Mouse (Mus musculus) cerebellum, postnatal 14 days (tissue): Measurements from ENCODE around the gene Fkrp.

ENCODE experiments used
- DNase-seq, 2 experiments: peaks; one replicate each; pipeline ENCODE4 v3.0.0; 2021; ENCODE audit warnings: mixed read lengths in 2 of 2

Gene Fkrp

DNA sequence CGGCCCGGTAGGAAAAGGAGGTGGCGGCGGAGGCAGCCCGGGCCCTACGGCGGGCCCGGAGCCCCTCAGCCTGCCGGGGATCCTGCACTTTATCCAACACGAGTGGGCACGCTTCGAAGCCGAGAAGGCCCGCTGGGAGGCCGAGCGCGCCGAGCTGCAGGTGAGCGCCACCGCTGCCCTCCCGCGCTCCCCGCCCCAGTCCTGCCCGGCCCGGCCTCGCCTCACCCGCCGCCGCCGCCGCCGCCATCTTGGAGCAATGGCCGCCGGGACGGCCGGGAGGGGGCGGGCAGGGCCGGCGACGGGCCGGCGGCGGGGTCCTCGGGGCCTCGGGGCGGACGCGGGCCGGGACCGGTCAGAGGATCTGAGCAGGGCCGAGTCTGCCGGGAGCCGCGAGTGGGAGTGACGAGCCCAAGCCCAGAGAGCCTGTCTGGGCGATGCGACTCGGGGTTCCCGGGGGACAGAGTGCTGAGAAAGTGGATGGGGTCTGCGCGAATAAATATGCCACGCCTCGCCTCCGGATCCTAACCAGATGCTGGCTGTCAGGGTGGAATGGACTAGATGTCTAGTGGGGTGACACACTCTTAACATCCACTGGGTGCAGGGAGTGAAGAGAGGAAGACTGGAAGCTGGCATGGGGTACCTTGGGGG, at the start of gene Fkrp:
TSS of gene Fkrp (minus strand) at position 258 of the 648 bp plus-strand sequence.
- DNase-seq: peak; percentile 73 to 78

DNA sequence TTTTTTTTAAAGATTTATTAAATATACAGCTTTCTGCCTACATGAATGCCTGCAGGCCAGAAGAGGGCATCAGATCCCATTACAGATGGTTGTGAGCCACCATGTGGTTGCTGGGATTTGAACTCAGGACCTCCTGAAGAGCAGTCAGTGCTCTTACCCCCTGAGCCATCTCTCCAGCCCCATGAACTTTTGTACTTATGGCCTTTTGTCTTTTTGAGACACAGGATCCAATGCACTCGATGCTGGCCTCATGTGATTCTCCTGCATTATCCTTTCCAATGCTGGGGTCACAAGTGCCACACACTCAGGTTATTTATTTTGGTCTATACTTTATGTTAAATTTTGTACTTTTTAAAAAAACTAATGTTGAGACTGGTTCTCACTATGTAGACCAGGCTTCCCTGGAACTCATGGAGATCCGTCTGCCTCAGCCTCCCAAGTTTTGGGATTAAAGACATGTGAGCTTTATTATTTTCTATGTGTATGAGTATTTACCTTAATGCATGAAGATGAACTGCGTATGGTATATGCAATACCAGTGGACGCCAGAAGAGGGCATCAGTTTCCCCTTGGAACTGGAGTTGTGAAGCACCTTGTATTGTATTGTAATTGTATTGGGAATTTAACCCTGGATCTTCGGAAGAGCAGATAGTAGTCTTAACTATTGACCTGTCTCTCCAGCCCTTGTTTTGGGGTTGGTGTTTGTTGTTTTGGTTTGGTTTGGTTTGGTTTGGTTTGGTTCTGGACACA, 43.5 kb upstream of the Fkrp start:
- DNase-seq: peak; percentile 78 to 87

DNA sequence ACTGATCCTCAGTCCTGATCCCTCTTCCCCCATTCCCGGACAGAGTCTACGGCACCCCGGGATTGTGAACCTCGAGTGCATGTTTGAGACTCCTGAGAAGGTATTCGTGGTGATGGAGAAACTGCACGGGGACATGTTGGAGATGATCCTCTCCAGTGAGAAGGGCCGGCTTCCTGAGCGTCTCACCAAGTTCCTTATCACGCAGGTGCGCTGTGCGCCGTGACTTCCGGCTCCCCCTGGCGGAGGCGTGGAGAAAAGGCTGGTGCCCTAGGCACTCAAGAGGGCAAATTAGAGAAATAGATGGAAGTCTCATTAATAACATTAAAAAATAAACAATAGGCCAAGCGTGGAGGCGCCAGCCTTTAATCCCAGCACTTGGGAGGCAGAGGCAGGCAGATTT, 41.8 kb upstream of the Fkrp start:
- peak; percentile 72 to 76 for DNase-seq

DNA sequence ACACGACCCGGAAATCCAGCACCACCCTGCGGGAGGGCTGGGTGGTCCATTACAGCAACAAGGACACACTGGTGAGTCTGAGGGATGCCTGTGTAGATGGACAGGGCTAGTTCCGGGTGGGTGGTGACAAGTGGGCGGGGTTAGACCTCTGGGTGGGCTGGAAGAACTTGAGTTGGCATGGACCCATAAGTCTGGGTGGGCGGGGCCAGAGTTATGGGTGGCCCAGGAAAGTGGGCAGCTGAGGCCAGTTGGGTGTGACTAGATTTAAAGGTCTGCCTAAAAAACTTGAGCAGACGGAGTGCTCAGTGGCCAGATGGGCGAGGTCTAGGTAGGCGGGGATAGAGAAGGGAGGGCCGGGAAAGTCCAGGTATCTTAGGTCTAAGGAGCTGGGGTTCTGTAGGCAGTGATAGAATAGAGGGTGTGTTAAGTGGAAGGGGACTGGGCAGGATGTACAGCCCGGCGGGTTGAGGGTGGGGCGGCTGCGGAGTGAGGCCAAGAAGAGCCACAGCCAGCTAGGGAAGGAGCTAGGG, 36.8 kb upstream of the Fkrp start:
- DNase-seq: no peak

DNA sequence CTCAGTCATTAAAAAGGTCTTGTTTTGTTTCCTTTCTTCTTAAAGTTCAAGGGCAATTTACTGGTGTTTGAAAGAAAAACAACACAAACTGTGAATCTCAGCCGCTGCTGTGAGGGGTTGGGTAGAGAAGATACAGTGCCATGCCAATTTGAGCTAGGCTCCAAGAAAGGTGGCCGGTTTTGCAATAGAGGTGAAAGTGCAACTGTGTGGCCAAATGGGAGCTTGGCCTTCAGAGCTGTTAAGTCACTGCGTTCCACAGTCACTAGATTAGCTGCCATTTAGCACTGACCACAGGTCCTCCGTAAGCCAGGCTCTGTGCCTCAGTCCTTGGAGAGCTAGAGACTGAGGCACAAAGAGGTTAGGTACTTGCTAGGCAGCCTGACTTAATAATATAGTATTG, 35.1 kb upstream of the Fkrp start:
- DNase-seq: no peak

DNA sequence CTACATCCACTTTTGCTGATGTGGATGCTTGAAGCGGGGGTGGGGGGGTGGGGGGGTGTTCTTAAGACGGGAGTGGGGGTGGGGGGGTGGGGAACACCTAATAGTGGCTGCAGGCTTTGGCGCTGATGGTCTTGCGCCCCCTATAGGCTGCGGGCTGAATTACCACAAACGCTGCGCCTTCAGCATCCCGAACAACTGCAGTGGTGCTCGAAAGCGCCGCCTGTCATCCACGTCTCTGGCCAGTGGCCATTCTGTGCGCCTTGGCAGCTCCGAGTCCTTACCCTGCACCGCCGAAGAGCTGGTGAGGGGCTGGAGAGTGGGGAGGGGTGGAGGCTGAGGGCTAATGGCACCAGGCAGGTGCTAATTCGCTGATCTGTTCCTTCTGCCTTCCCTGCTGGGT, 32.0 kb upstream of the Fkrp start:
- DNase-seq: peak; percentile 81 to 89

DNA sequence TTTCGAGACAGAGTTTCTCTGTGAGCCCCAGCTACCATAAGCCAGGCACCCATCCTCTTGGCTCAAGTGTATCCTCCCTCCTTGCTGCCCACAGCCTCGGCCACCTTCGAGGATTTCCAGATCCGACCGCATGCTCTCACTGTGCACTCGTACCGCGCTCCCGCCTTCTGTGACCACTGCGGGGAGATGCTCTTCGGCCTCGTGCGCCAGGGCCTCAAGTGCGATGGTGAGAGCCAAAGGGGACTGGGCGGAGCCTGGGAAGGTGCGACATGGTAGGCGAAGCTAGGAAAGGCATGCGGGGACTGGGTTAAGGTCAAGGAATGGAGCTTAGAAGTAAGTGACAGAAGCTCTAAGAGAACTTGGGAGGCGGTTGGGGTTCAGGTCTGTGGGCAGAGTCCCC, 31.0 kb upstream of the Fkrp start:
- no peak for DNase-seq

DNA sequence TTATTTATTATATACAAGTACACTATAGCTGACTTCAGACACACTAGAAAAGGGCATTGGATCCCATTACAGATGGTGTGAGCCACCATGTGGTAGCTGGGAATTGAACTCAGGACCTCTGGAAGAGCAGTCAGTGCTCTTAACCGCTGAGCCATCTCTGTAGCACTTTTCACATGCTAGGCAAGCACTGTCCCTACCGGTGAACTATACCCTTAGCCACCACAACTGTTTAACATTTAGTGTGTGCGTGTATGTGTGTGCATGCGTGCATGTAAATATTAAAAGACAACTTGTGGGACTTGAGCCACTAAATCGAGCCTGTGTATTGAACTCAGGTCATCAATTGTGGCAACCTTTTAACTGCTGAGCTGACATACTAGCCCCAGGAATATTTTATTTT, 30.2 kb upstream of the Fkrp start:
- no peak for DNase-seq

DNA sequence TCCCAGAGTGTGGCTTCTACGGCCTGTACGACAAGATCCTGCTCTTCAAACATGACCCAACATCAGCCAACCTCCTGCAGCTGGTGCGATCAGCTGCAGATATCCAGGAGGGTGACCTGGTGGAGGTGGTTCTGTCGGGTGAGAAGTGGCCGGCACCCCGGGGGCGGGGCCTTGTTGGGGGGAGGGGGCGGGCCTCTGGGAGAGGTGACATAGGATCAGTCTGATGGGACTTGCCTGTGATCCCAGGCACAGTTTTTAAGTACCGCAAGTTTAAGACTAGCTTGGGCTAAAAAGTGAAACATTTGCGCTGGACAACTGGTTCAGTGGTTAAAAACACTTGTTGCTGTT, 29.3 kb upstream of the Fkrp start:
- DNase-seq: no peak

DNA sequence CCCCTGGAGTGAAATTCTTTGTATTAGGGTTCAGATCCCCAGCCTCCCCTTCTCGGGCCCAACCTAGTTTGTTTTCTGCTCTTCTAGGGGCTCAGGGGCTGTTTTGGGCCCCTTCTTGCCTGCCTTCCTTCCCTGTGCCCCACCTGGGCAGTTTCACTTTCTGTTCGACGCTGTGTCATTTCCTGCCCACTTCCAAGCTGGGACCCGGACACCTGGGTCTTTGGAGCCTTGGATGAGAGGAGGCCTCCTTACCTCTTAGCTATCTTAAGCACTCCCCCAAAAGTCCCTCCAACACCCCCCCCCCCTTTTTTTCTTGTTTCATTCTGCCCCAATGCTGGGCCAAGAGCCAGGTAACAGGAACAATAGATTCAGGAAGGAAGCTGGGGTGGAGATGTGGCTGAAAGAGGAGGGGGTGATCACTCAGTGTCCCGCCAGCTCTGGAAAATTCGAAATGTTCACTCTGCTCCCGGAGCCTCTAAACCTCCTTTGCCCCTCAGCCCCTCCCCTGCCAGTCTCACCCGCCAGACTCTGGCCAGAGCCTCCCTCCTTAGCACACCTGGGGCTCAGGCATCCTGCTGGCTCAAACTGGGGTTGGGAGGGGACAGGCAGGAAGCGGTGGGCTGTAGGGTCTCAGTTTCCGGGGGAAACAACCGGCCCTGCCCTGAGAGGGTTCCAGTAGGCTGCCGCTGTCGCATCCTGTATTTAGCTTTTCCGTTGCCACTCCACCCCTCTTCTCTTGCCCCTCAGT, 28.7 kb upstream of the Fkrp start:
- DNase-seq: no peak

DNA sequence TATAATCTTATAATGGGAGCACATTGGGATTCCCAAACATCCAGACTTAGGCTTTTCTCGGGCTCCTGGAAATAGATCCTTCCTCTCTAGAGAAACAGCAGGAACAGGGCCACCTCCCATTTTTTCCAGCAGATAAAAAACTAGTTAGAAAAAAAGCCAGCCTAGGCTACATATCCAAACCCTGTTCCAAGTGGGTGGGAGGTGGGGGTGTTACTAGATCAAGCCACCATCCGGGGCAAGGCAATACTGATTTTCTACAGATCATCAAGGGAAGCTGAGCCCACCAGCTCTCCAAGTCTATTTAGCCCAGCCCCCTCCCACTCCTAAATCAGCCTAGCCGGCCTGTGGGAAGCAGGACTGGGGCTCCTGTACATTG, 28.2 kb upstream of the Fkrp start:
- no peak for DNase-seq

DNA sequence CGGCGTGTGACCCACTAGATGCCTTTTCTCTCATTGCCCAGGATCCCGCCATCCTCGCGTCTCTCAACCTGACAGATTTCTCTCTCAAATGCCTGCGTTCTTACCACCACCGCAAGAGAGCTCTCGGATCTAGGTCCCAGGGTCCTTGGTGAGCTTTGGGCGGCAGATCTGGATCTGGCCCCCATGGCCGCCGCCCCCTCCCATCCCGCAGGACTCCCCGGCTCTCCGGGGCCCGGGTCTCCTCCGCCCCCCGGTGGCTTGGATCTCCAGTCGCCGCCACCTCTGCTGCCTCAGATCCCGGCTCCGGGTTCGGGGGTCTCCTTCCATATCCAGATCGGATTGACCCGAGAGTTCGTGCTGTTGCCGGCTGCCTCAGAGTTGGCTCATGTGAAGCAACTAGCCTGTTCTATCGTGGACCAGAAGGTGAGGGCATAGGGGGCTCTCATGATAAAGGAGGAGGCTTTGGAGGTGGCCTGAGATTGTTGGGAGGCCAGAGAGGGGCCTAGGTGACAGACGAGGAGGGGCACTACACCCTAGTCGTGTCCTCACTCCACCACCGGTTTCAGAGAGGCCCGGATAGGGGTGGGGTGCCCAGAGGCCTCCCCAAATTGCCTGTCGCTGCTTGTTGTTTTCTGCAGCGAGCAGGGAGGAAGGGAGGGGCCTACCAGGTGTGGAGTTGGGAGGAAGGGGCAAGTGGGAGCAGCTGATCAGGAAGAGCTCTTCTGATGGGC, 27.1 kb upstream of the Fkrp start:
- DNase-seq: peak; percentile 26 to 35

DNA sequence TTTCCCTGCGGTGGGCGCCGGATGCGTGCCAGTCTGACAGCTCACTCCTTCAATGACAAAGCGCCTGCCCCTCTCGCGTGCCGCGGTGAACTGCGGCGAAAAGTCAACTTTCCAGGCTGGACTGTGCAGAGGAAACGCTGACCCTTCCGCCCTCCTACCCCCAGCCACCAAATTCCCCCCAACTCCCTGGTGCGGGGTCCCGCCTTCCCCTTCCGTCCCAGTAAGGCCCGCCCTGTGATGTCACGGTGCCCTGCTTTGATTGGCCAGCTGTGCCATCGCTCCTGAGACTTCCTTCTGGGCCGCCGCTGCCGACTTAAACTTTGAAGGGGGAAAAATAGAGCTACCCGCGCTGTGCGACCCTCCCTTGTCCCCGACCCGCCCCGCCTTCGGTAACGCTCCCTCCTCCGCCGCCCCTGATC, 26.1 kb upstream of the Fkrp start, which contains the start of gene Prkd2:
TSS of gene Prkd2 (plus strand) at position 258 of the 419 bp plus-strand sequence.
- DNase-seq: peak; percentile 89 to 94

DNA sequence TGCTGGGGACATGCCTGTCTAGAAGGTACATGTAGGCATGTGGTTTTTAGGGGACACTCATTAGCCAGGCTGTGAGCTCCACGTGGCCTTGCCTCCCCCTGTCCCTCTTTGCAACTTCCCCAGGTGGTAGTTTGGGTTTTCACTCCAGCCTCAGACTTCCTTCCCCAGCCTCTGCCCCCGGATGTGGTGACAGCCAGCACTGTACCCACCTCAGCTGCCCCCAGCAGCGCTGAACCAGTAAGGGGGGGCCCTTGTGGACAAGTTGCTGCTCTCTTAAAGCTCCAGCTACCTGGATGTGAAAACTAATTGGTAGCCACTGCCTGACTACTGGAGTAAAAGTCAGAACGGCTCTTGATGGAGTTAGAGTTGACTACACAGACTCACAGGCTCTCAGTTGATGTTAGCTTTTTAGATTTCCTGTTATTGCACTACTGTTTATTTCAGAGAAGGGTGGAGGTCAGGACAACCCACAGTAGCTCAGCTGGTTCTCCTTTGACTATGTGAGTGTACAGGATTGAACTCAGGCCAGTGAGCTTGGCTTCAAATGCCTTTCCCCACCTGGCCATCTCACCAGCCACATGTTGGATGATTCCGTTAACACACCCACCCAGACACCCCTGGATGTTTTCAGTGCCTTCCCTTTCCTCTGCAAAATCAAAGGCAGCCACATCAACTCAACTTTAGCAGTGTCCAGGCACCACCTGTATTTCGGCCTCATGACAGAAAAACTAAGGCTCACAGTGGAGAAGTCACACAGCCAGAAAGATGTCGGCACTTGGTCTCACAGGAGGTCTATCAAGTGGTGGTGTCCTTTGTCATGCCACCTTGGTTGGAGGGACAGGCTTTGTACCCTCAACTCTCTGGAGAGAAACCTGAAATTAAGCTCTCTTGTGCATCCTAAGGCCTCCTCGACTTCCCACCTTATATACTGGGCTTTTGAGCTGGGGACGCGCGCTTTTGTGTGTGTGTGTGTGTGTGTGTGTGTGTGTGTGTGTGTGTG, 25.3 kb upstream of the Fkrp start:
- no peak for DNase-seq

DNA sequence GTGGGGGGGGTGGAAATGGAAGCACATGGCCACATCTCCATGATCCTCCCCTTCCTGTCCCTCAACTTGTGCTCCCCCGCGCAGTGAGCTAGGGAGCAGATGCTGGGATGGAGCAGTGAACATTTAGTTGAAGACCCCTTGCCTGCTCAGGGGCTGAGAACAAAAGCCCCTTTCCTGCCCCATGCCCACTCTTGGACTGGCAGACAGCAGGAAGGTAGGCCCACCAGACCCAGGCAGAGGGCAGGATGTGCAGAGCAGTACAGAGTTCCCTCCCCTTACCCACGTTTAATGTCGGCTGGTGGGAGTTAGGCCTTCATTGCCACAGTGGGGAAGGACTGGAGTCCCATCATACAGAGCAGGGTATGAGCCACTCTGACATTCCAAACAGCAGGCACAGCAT, 24.5 kb upstream of the Fkrp start:
- no peak for DNase-seq

DNA sequence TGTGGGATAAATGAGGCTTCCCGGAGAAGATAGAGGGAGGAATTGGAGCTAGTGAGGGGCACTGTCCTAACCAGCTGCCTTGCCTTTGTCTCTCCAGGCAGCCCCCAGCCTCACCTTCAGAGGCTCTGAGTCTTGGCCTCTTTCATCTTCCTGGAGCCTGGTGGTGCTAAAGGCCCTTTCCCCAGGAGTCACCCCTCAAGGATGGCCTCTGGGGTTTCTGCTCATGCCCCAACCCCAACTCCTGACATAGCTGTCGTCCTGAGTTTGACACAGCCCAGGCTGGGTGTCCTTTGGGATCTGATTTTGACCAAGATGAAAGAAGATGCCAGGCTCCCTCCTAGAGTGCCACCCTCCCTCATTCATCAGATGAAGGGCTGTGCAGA, 23.6 kb upstream of the Fkrp start:
- DNase-seq: no peak

DNA sequence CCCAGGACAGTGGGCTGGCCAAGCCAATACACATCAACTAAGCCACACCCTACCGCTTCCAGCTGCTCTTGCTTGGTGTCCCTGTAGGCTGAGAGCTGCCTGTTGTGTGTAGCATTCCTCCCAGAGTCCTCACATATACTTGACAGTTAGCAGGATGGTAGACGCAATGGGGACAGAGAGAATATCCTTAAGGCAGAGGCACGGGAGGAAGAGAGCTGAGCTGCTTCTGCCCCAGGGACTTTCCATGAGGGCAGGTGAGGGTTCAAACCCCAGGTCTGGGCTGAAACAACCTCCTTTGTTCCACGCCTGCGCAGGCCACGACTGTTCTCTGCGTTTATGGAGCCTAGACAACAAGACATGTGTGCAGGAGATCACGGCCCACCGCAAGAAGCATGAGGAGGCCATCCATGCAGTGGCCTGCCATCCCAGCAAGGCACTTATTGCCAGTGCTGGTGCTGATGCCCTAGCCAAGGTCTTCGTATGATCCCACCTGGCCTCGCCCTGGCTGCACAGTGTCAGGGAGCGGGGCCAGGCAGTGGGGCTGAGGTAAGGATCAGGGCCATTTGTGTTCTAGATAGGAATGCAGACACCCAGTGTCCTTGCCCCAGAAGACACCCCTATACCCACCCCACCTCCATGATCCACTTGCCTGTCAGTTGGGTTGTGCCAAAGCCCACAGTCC, 23.0 kb upstream of the Fkrp start:
- DNase-seq: no peak

DNA sequence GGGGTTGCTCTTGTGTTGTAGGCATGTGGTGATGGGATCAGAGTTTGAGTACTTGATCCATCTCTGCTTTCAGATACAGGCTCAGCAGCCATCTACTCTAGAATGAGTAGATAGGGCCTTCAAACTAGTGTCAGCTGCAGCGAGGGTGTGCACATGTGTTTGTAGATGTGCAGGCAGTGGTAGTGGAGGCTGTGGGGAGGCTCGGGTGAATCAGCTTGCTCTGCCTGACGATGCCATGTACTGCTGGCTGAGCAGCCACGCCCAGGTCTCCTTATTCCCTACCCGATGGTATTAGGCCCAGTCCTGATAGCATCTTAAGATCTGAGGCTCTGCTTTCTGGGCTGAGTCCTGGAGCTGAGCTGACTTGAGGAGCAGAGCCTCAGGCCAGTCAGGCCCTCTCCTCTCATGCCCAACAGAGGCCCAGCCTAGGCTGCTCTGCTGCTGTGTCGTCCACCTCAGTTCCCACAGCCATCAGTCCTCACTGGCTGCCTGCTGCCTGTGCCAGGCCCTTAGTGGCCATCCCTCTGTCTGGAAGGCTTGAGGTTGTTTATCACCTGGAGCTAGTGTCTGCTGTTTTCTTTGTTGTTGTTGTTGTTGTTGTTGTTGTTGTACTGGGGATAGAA, 22.4 kb upstream of the Fkrp start:
- no peak for DNase-seq

DNA sequence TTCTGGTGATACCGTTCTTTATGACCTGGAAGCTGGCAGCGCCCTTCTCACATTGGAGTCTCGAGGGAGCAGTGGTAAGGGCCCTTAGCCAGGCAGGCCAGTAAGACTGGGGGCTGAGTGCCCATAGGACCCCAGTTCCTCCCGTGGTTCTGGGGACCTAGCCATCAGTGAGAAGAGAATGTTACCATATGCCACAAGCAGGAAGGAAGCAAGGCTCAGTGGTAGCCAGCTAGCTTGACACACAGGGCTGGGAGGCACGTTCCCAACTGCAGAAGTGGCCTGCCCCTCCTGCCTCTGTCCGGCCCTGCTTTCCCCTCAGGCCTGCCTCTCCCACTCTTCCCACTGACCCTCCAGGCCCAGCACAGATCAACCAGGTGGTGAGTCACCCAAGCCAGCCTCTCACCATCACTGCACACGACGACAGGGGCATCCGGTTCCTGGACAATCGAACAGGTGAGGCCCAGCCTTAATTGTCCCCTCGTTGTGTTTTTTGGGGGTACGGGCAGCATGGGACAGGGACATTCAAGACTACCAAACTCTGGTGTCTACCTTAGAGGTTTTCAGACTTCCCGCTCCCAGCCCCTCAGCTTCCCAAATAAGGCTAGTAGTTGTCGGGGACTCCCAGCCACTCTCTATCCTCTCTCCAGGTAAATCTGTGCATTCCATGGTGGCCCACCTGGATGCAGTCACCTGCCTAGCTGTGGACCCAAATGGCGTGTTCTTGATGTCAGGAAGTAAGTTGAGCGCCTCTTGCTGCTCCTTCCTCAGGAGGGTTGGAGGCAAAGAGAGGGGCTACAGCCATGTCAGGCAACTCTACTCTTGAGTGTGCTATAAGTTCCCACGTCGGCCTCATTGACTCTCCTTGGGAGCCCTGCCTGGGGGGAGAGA, 21.6 kb upstream of the Fkrp start:
- no peak for DNase-seq

DNA sequence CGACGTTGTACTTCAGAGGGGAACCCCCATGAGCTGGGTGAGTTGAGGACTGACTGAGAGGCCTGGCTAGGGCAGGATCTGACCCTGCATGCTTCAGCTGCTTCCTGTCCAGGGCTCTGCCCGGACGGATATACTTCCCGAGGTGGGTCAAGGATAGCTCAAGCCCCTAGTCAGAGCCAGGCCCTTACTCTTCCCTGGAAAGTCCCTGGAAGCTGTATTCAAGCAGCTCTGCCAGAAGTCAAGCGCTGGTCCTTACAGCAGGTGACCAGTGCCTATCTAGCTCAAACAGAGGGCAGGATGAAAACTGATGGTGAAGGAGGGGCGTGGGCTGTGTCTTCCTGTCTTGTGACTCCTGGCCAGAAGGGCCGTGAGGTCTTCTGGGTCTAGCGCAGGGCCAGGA, 13.9 kb upstream of the Fkrp start:
- DNase-seq: no peak
